Mouse (Mus musculus): ENCODE data around the gene Zfp111. TPM values are rescaled to one million over a fixed set of nuclear protein-coding genes. Genes with fewer than 3 reads are reported as not detected.

Gene Zfp111
- polyA plus RNA-seq, 1 experiment from 2014 or later, result 4.4 TPM

GRCm38 (mm10) chr7:24189571-24189944, 21.7 kb downstream of the Zfp111 start:
- H3K36me3 ChIP-seq (ENCODE audit: inconsistent target), result no peaks in the 10 kb centered on the region

GRCm38 (mm10) chr7:24188901-24189570, 22.2 kb downstream of the Zfp111 start:
- Histone ChIP-seq H3K4me3 (ENCODE audit: inconsistent target) (no peak overlapping the region), H3K27ac (no peak overlapping the region), H3K36me3 (ENCODE audit: inconsistent target) (no peaks in the 10 kb centered on the region), H3K79me2 (ENCODE audit: inconsistent target) (no peaks in the 10 kb centered on the region)
- WGBS (ENCODE audit: missing documents), result 39% methylated on average over 4 of the region's 4 CpGs

More at GRCm38 (mm10) chr7:24189571-24189944, 21.7 kb downstream of the Zfp111 start:
- no peaks in the 10 kb centered on the region for H3K79me2 ChIP-seq (ENCODE audit: inconsistent target)
- H3K27ac ChIP-seq, result no peak overlapping the region
- 9% methylated on average over 5 of the region's 5 CpGs for WGBS (ENCODE audit: missing documents)
- H3K4me3 ChIP-seq (ENCODE audit: inconsistent target), result no peak overlapping the region

GRCm38 (mm10) chr7:24187611-24188010, 23.6 kb downstream of the Zfp111 start:
- 38% methylated on average over 1 of the region's 1 CpGs for WGBS (ENCODE audit: missing documents)
- Histone ChIP-seq H3K4me3 (ENCODE audit: inconsistent target) (no peak overlapping the region), H3K36me3 (ENCODE audit: inconsistent target) (no peaks in the 10 kb centered on the region), H3K27ac (no peak overlapping the region), H3K79me2 (ENCODE audit: inconsistent target) (no peaks in the 10 kb centered on the region)

- Histone ChIP-seq H3K4me3 (ENCODE audit: inconsistent target) (peak overlapping the region; percentile 14), H3K36me3 (ENCODE audit: inconsistent target) (no peaks in the 10 kb centered on the region), H3K27ac (no peak overlapping the region), H3K79me2 (ENCODE audit: inconsistent target) (no peaks in the 10 kb centered on the region)
- WGBS (ENCODE audit: missing documents), result 29% methylated on average over 6 of the region's 6 CpGs
Observed at GRCm38 (mm10) chr7:24175337-24175711, 35.9 kb downstream of the Zfp111 start.

- H3K27ac ChIP-seq, result no peak within 1 kb of the TSS
- H3K36me3 ChIP-seq (ENCODE audit: inconsistent target), result no peaks in the 10 kb centered on the region
- H3K79me2 ChIP-seq (ENCODE audit: inconsistent target), result no peaks in the 10 kb centered on the region
- 16% methylated on average over 21 of the region's 23 CpGs for WGBS (ENCODE audit: missing documents)
- H3K4me3 ChIP-seq (ENCODE audit: inconsistent target), result peak within 1 kb of the TSS; percentile 14
Observed at GRCm38 (mm10) chr7:24174618-24175336, 36.5 kb downstream of the Zfp111 start, which contains the start of gene Zfp114. Gene Zfp114 (plus strand): TSS chr7:24175060.

GRCm38 (mm10) chr7:24172191-24172590, 39.1 kb downstream of the Zfp111 start:
- 71% methylated on average over 2 of the region's 4 CpGs for WGBS (ENCODE audit: missing documents)

GRCm38 (mm10) chr7:24153272-24153671, 58.0 kb downstream of the Zfp111 start:
- WGBS (ENCODE audit: missing documents), result 0% methylated on average over 1 of the region's 1 CpGs
- H3K27ac ChIP-seq, result no peak overlapping the region
- no peak overlapping the region for H3K4me3 ChIP-seq (ENCODE audit: inconsistent target)
- H3K79me2 ChIP-seq (ENCODE audit: inconsistent target), result no peaks in the 10 kb centered on the region
- H3K36me3 ChIP-seq (ENCODE audit: inconsistent target), result no peaks in the 10 kb centered on the region

More at GRCm38 (mm10) chr7:24172191-24172590, 39.1 kb downstream of the Zfp111 start:
- H3K27ac ChIP-seq, result no peak overlapping the region
- H3K79me2 ChIP-seq (ENCODE audit: inconsistent target), result no peaks in the 10 kb centered on the region
- no peaks in the 10 kb centered on the region for H3K36me3 ChIP-seq (ENCODE audit: inconsistent target)
- H3K4me3 ChIP-seq (ENCODE audit: inconsistent target), result no peak overlapping the region

Other genes with a start within 250 kb of the Zfp111 start
- not detected in 3 replicates for gene Vmn1r181, start 236.8 kb downstream of the Zfp111 start, polyA plus RNA-seq (2018)
- not detected in 3 replicates for gene V1rd19, start 209.8 kb downstream of the Zfp111 start, polyA plus RNA-seq (2018)
- gene Vmn1r183, start 158.2 kb downstream of the Zfp111 start, polyA plus RNA-seq (2018), result not detected in 3 replicates
- gene Zfp180, start 129.5 kb downstream of the Zfp111 start, polyA plus RNA-seq (2018), result 6.8 to 10.4 TPM (median 9.0 TPM) in 3 replicates
- 0.21 to 0.39 TPM (median 0.21 TPM) in 3 replicates for gene Zfp112, start 99.1 kb downstream of the Zfp111 start, polyA plus RNA-seq (2018)
- 1.7 to 4.9 TPM (median 2.7 TPM) in 3 replicates for gene Zfp235, start 77.3 kb downstream of the Zfp111 start, polyA plus RNA-seq (2018)
- gene Zfp114, start 36.4 kb downstream of the Zfp111 start, polyA plus RNA-seq (2018), result 0.06 to 0.09 TPM in 2 of 3 replicates, not detected in the other
- gene Zfp109, start 26.1 kb upstream of the Zfp111 start, polyA plus RNA-seq (2018), result 0.92 to 1.6 TPM (median 1.1 TPM) in 3 replicates
- 1.1 to 2.5 TPM (median 1.6 TPM) in 3 replicates for gene Zfp108, start 43.4 kb upstream of the Zfp111 start, polyA plus RNA-seq (2018)
- 0.32 to 0.66 TPM (median 0.48 TPM) in 3 replicates for gene Zfp93, start 59.0 kb upstream of the Zfp111 start, polyA plus RNA-seq (2018)
- 5.6 to 8.2 TPM (median 7.2 TPM) in 3 replicates for gene Zfp61, start 89.8 kb upstream of the Zfp111 start, polyA plus RNA-seq (2018)
- 1.0 to 2.1 TPM (median 1.5 TPM) in 3 replicates for gene Zfp94, start 105.2 kb upstream of the Zfp111 start, polyA plus RNA-seq (2018)
- gene Tescl, start 122.5 kb upstream of the Zfp111 start, polyA plus RNA-seq (2018), result not detected in 3 replicates
- not detected in 3 replicates for gene Lypd5, start 137.8 kb upstream of the Zfp111 start, polyA plus RNA-seq (2018)
- 11.1 to 85.5 TPM (median 12.1 TPM) in 3 replicates for gene Kcnn4, start 158.8 kb upstream of the Zfp111 start, polyA plus RNA-seq (2018)
- 19.7 to 29.3 TPM (median 20.3 TPM) in 3 replicates for gene Smg9, start 188.2 kb upstream of the Zfp111 start, polyA plus RNA-seq (2018)
- not detected in 3 replicates for gene Irgc1, start 240.9 kb upstream of the Zfp111 start, polyA plus RNA-seq (2018)

All from macrophage (primary cell).